21 mouse cellular contexts compared by ENCODE assay signal in the genomic region with DNA sequence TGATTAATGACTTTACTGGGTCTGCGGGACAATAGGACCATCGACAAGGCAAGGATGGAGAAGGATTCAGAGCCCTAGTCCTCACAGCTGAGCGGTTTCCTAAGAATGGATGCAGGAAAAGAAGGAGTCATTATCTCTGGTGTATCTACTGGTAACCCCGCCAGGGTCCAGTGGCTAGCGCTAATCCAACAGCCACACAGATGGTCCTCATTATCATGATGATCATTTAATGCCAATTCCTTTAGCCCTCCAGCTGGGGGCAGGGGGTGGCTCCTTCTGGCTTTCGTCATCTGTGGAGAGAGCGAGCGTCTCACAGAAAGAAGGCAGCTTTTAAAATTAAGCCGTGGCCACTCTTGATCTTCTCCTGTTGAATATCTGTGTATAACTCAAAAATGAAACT. TPM values are rescaled to one million over a fixed set of nuclear protein-coding genes. Genes with fewer than 3 reads are reported as not detected.
DNase-seq lines count a peak whose midpoint lies in the region; ATAC-seq and TF ChIP-seq lines count a peak whose summit lies in the region.
"Had no signal": no experiment of that assay in that cellular context is flagged by ENCODE, and none has a peak within 500 bp of the region (broad histone marks: within the 10 kb centered on the region; RNA-seq: fewer than 3 reads in every experiment).

No protein-coding gene starts in this region.

- DNase-seq in cerebellum, postnatal 25 days: peak; percentile 58 to 64
- DNase-seq in retina, embryonic 14.5 days (ENCODE audit: low spot score): peak; percentile 62
- no peak for DNase-seq in thymus, adult 2 months
- DNase-seq in gastrocnemius, postnatal 36 days: no peak
- DNase-seq in yolk sac, embryonic 10.5 days (ENCODE audit: low spot score): no peak
- DNase-seq: kidney, adult 2 months; lung, postnatal 10 days; thymus, postnatal 25 days had no signal

- peaks cover 1% of the 10 kb centered on the region; the same call in 1 of the 2 replicates for H3K9me3 ChIP-seq in midbrain, embryonic 12.5 days
- H3K9me3 ChIP-seq in midbrain, embryonic 13.5 days: no peaks in the 10 kb centered on the region
- no peaks in the 10 kb centered on the region; the same call in 1 of the 2 replicates for H3K9me3 ChIP-seq in hindbrain, embryonic 12.5 days (replicated peaks)
- H3K9me3 ChIP-seq: embryonic facial prominence, embryonic 15.5 days; forebrain, embryonic 12.5 days; heart, embryonic 15.5 days; hindbrain, embryonic 15.5 days; limb, embryonic 12.5 days; neural tube, embryonic 13.5 days; stomach, embryonic 15.5 days had no signal

- intact Hi-C loops in gastrocnemius, postnatal 36 days (cut with DNase I): no loop called here

- no peak overlapping the region for H3K4me3 ChIP-seq in midbrain, embryonic 12.5 days
- no peak overlapping the region for H3K4me3 ChIP-seq in midbrain, embryonic 13.5 days (replicated peaks)
- H3K4me3 ChIP-seq in hindbrain, embryonic 12.5 days: no peak overlapping the region
- H3K4me3 ChIP-seq in thymus, adult 2 months (ENCODE audit: control insufficient read depth, insufficient read depth, low read length): no peak overlapping the region
- H3K4me3 ChIP-seq: embryonic facial prominence, embryonic 15.5 days; forebrain, embryonic 12.5 days; heart, embryonic 15.5 days; hindbrain, embryonic 15.5 days; limb, embryonic 12.5 days; neural tube, embryonic 13.5 days; stomach, embryonic 15.5 days had no signal

- 30% methylated on average over 9 of the region's 9 CpGs for WGBS in midbrain, embryonic 12.5 days
- WGBS in midbrain, embryonic 13.5 days: 25% methylated on average over 9 of the region's 9 CpGs
- 25% methylated on average over 9 of the region's 9 CpGs for WGBS in hindbrain, embryonic 12.5 days
- WGBS in thymus, adult 2 months: 90% methylated on average over 9 of the region's 9 CpGs

- no peak for TF ChIP-seq POLR2A in thymus, adult 2 months (IDR thresholded peaks at IDR 0.05; ENCODE audit: control insufficient read depth, extremely low read depth, insufficient read depth, low read length, poor library complexity)

- peaks cover 13% of the 10 kb centered on the region for H3K4me1 ChIP-seq in midbrain, embryonic 12.5 days
- H3K4me1 ChIP-seq in midbrain, embryonic 13.5 days (replicated peaks): peaks cover 9% of the 10 kb centered on the region
- peaks cover 16% of the 10 kb centered on the region; the same call in 1 of the 2 replicates for H3K4me1 ChIP-seq in hindbrain, embryonic 12.5 days
- peaks cover 3% of the 10 kb centered on the region; the same call in 1 of the 2 replicates for H3K4me1 ChIP-seq in thymus, adult 2 months (replicated peaks; ENCODE audit: control insufficient read depth, insufficient read depth, low read length)

- H3K36me3 ChIP-seq in midbrain, embryonic 12.5 days: no peaks in the 10 kb centered on the region
- H3K36me3 ChIP-seq in midbrain, embryonic 13.5 days: no peaks in the 10 kb centered on the region
- H3K36me3 ChIP-seq in hindbrain, embryonic 12.5 days: no peaks in the 10 kb centered on the region
- no peaks in the 10 kb centered on the region for H3K36me3 ChIP-seq in thymus, adult 2 months (ENCODE audit: control insufficient read depth, insufficient read depth, low read length)
- H3K36me3 ChIP-seq: embryonic facial prominence, embryonic 15.5 days; forebrain, embryonic 12.5 days; heart, embryonic 15.5 days; hindbrain, embryonic 15.5 days; limb, embryonic 12.5 days; neural tube, embryonic 13.5 days; stomach, embryonic 15.5 days had no signal

- H3K27ac ChIP-seq in midbrain, embryonic 12.5 days (replicated peaks): no peak overlapping the region
- no peak overlapping the region for H3K27ac ChIP-seq in midbrain, embryonic 13.5 days
- H3K27ac ChIP-seq in hindbrain, embryonic 12.5 days: no peak overlapping the region
- H3K27ac ChIP-seq in thymus, adult 2 months (ENCODE audit: control insufficient read depth, insufficient read depth, low read length): no peak overlapping the region
- H3K27ac ChIP-seq: embryonic facial prominence, embryonic 15.5 days; forebrain, embryonic 12.5 days; heart, embryonic 15.5 days; hindbrain, embryonic 15.5 days; limb, embryonic 12.5 days; liver, embryonic 14.5 days; neural tube, embryonic 13.5 days; stomach, embryonic 15.5 days had no signal

- H3K9ac ChIP-seq in midbrain, embryonic 12.5 days (replicated peaks): no peak overlapping the region
- H3K9ac ChIP-seq in midbrain, embryonic 13.5 days (replicated peaks): no peak overlapping the region
- H3K9ac ChIP-seq in hindbrain, embryonic 12.5 days: no peak overlapping the region
- H3K9ac ChIP-seq: embryonic facial prominence, embryonic 15.5 days; forebrain, embryonic 12.5 days; heart, embryonic 15.5 days; hindbrain, embryonic 15.5 days; limb, embryonic 12.5 days; liver, embryonic 14.5 days; neural tube, embryonic 13.5 days; stomach, embryonic 15.5 days had no signal

- peaks cover 14% of the 10 kb centered on the region for H3K27me3 ChIP-seq in midbrain, embryonic 12.5 days
- no peaks in the 10 kb centered on the region for H3K27me3 ChIP-seq in midbrain, embryonic 13.5 days
- 0 out of 2 replicates have a peak, but pooled peaks cover 3% of the 10 kb centered on the region for H3K27me3 ChIP-seq in hindbrain, embryonic 12.5 days
- peaks cover 7% of the 10 kb centered on the region for H3K27me3 ChIP-seq in thymus, adult 2 months (ENCODE audit: control insufficient read depth, insufficient read depth, low read length)
- H3K27me3 ChIP-seq: embryonic facial prominence, embryonic 15.5 days; hindbrain, embryonic 15.5 days had no signal

- no peak for TF ChIP-seq CTCF in thymus, adult 2 months (IDR thresholded peaks at IDR 0.05; ENCODE audit: borderline replicate concordance, control insufficient read depth, extremely low read depth, insufficient read depth, low read length, poor library complexity)

- peak; percentile 44; the same call in 1 of the 2 replicates for ATAC-seq in midbrain, embryonic 12.5 days (ENCODE audit: low FRiP score, low read depth)
- ATAC-seq in midbrain, embryonic 13.5 days: no peak
- peak; percentile 59; the same call in 1 of the 2 replicates for ATAC-seq in hindbrain, embryonic 12.5 days (ENCODE audit: low FRiP score)
- ATAC-seq: activated CD4-positive, CD25-positive, alpha-beta regulatory T cell, adult 4 months; CD4-positive, CD25-positive, alpha-beta regulatory T cell, adult 4 months had no signal

- H3K4me2 ChIP-seq in midbrain, embryonic 12.5 days (replicated peaks): no peak overlapping the region
- H3K4me2 ChIP-seq in midbrain, embryonic 13.5 days (replicated peaks): no peak overlapping the region
- no peak overlapping the region for H3K4me2 ChIP-seq in hindbrain, embryonic 12.5 days (replicated peaks)
- H3K4me2 ChIP-seq: embryonic facial prominence, embryonic 15.5 days; forebrain, embryonic 12.5 days; heart, embryonic 15.5 days; hindbrain, embryonic 15.5 days; limb, embryonic 12.5 days; neural tube, embryonic 13.5 days; stomach, embryonic 15.5 days had no signal

RNA-seq across cellular contexts. Expression of gene Ntn4, which starts 4.5 kb away (rescaled TPM):
- polyA plus RNA-seq in midbrain, embryonic 12.5 days (2016; fragmentation: Nextera tagmentation; extraction: Ambion mirVana): 3.3 and 5.2 TPM in 2 replicates
- polyA plus RNA-seq in midbrain, embryonic 13.5 days (2015; fragmentation: Nextera tagmentation; extraction: Ambion mirVana): 2.0 and 2.1 TPM in 2 replicates
- 3.2 and 3.4 TPM in 2 replicates for polyA plus RNA-seq in hindbrain, embryonic 12.5 days (2016; fragmentation: Nextera tagmentation; extraction: Ambion mirVana)
- 1.1 and 1.3 TPM in 2 replicates for polyA plus RNA-seq in thymus, adult 2 months (2012; rRNA removed)
- total RNA-seq in gastrocnemius, postnatal 36 days (2021): 1 to 10 TPM; 6.7 to 7.4 TPM

RNA-seq across cellular contexts. Expression of gene Snrpf, which starts 46.4 kb away (rescaled TPM):
- 126 and 129 TPM in 2 replicates for polyA plus RNA-seq in midbrain, embryonic 12.5 days (2016; fragmentation: Nextera tagmentation; extraction: Ambion mirVana)
- polyA plus RNA-seq in midbrain, embryonic 13.5 days (2015; fragmentation: Nextera tagmentation; extraction: Ambion mirVana): 95.8 and 101 TPM in 2 replicates
- 108 and 119 TPM in 2 replicates for polyA plus RNA-seq in hindbrain, embryonic 12.5 days (2016; fragmentation: Nextera tagmentation; extraction: Ambion mirVana)
- 88.9 and 92.2 TPM in 2 replicates for polyA plus RNA-seq in thymus, adult 2 months (2012; rRNA removed)
- total RNA-seq in gastrocnemius, postnatal 36 days (2021): 1 to 10 TPM; 6.4 to 7.0 TPM

Comparison
In these comparisons a context has a peak if more than half of its experiments do, and no peak if none do; other contexts are left out.
1. DNase-seq: peak in cerebellum, postnatal 25 days (2 of 2) and retina, embryonic 14.5 days (single experiment); none in thymus, adult 2 months (single experiment), gastrocnemius, postnatal 36 days (0 of 2) and yolk sac, embryonic 10.5 days (single experiment).